Comparison of ENCODE assay signal across 8 mouse cellular contexts in genomic region chr15:85028648-85029047, GRCm38 (mm10). TPM values are rescaled to one million over a fixed set of nuclear protein-coding genes. Genes with fewer than 3 reads are reported as not detected.
DNase-seq lines count a peak whose midpoint lies in the region; ATAC-seq and TF ChIP-seq lines count a peak whose summit lies in the region.
"Not testable (repeated sequence)": the region's sequence is repeated elsewhere in the genome, so short reads cannot be mapped to it uniquely, and the experiment has no call there.

Fam118a (plus strand) TSS chr15:85028948.

- not testable (repeated sequence) for H3K4me1 ChIP-seq in ES-Bruce4 (ENCODE audit: control insufficient read depth, insufficient read depth, low read length); embryonic facial prominence, embryonic 10.5 days; kidney, embryonic 15.5 days; lung, postnatal 0 days (ENCODE audit: insufficient read depth, low read depth, low read length); neural tube, embryonic 14.5 days (ENCODE audit: control insufficient read depth, insufficient read depth, low read length)

- ATAC-seq in hematopoietic stem cell, adult 5-6 weeks (replicated peaks in 1 of 2; ENCODE audit: insufficient read depth in 1 of 2, low FRiP score in 2 of 2, low TSS enrichment in 1 of 2, low read depth in 1 of 2, poor library complexity in 2 of 2, severe bottlenecking in 2 of 2); kidney, embryonic 15.5 days (replicated peaks; ENCODE audit: low FRiP score); lung, postnatal 0 days; neural tube, embryonic 14.5 days (ENCODE audit: low read depth): not testable (repeated sequence)

- not testable (repeated sequence) for DNase-seq in embryonic facial prominence, embryonic 10.5 days (ENCODE audit: low spot score); frontal cortex, adult 2 months (ENCODE audit: extremely low spot score in 1 of 2, low spot score in 1 of 2); left cerebral cortex, postnatal 14 days (ENCODE audit: low spot score in 2 of 2); lung, postnatal 0 days (ENCODE audit: low spot score)

- H3K27me3 ChIP-seq in ES-Bruce4 (ENCODE audit: control insufficient read depth, insufficient read depth, low read length, poor library complexity, severe bottlenecking); embryonic facial prominence, embryonic 10.5 days (replicated peaks; ENCODE audit: low read depth, poor library complexity, severe bottlenecking); kidney, embryonic 15.5 days; lung, postnatal 0 days (replicated peaks; ENCODE audit: insufficient read depth, low read length); neural tube, embryonic 14.5 days (ENCODE audit: control insufficient read depth, insufficient read depth, low read length): not testable (repeated sequence)

- not testable (repeated sequence) for H3K36me3 ChIP-seq in ES-Bruce4 (ENCODE audit: control insufficient read depth, insufficient read depth, low read length, poor library complexity, severe bottlenecking); embryonic facial prominence, embryonic 10.5 days (replicated peaks); kidney, embryonic 15.5 days; lung, postnatal 0 days (ENCODE audit: insufficient read depth, low read length); neural tube, embryonic 14.5 days (ENCODE audit: control insufficient read depth, insufficient read depth, low read length)

- not testable (repeated sequence) for H3K27ac ChIP-seq in ES-Bruce4 (ENCODE audit: insufficient read depth, low read length); embryonic facial prominence, embryonic 10.5 days (replicated peaks); kidney, embryonic 15.5 days; lung, postnatal 0 days (ENCODE audit: low read length); neural tube, embryonic 14.5 days (ENCODE audit: low read depth, low read length)

- not testable (repeated sequence) for H3K9me3 ChIP-seq in ES-Bruce4 (replicated peaks; ENCODE audit: control insufficient read depth, insufficient read depth, low read length, poor library complexity, severe bottlenecking); embryonic facial prominence, embryonic 10.5 days; kidney, embryonic 15.5 days (replicated peaks); lung, postnatal 0 days (ENCODE audit: low read length); neural tube, embryonic 14.5 days (ENCODE audit: control insufficient read depth, low read length)

- not testable (repeated sequence) for TF ChIP-seq CTCF in ES-Bruce4 (IDR thresholded peaks at IDR 0.05; ENCODE audit: low read depth, low read length); lung, postnatal 0 days (IDR thresholded peaks at IDR 0.05)

- not testable (repeated sequence) for TF ChIP-seq POLR2A in ES-Bruce4 (IDR thresholded peaks at IDR 0.05; ENCODE audit: insufficient read depth, low read length)

- WGBS in embryonic facial prominence, embryonic 10.5 days, result 53% methylated on average over 1 of the region's 1 CpGs
- WGBS in kidney, embryonic 15.5 days, result 32% methylated on average over 1 of the region's 1 CpGs
- whole genome bisulfite sequencing in lung, postnatal 0 days, result 33% methylated on average over 1 of the region's 1 CpGs
- WGBS in neural tube, embryonic 14.5 days, result 50% methylated on average over 1 of the region's 1 CpGs

- not testable (repeated sequence) for H3K4me2 ChIP-seq in kidney, embryonic 15.5 days; lung, postnatal 0 days (replicated peaks; ENCODE audit: low read depth, low read length); neural tube, embryonic 14.5 days (ENCODE audit: low read depth, low read length)

- TF ChIP-seq EP300 in ES-Bruce4 (IDR thresholded peaks at IDR 0.05; ENCODE audit: insufficient read depth, low read depth, low read length); lung, postnatal 0 days (IDR thresholded peaks at IDR 0.05): not testable (repeated sequence)

- H3K9ac ChIP-seq in ES-Bruce4 (ENCODE audit: low read depth, poor library complexity, severe bottlenecking); kidney, embryonic 15.5 days; lung, postnatal 0 days (replicated peaks; ENCODE audit: low read depth); neural tube, embryonic 14.5 days (replicated peaks; ENCODE audit: low read depth, low read length): not testable (repeated sequence)

- intact Hi-C loops in left cerebral cortex, postnatal 14 days (cut with DNase I), result not testable (repeated sequence)

- H3K4me3 ChIP-seq in ES-Bruce4 (ENCODE audit: low read depth, low read length); embryonic facial prominence, embryonic 10.5 days; kidney, embryonic 15.5 days (replicated peaks); lung, postnatal 0 days (ENCODE audit: low read depth, low read length); neural tube, embryonic 14.5 days (ENCODE audit: low read depth, low read length): not testable (repeated sequence)

RNA-seq across cellular contexts. Expression of gene Fam118a, which starts in this region (rescaled TPM):
- 32.3 and 32.4 TPM in 2 replicates for polyA plus RNA-seq in ES-Bruce4 (2011; ENCODE audit: insufficient read depth, insufficient read length, low read depth, missing spikeins)
- 27.0 and 29.8 TPM in 2 replicates for polyA plus RNA-seq in embryonic facial prominence, embryonic 10.5 days (2016; fragmentation: Nextera tagmentation; extraction: Ambion mirVana)
- polyA plus RNA-seq in frontal cortex, adult 2 months (2012; rRNA removed), result 18.9 and 20.9 TPM in 2 replicates
- 10.4 and 15.4 TPM in 2 replicates for total RNA-seq in hematopoietic stem cell, adult 5-6 weeks (2017)
- 20.9 and 23.0 TPM in 2 replicates for polyA plus RNA-seq in kidney, embryonic 15.5 days (2015; fragmentation: Nextera tagmentation; extraction: Ambion mirVana)
- total RNA-seq in left cerebral cortex, postnatal 14 days (2021), result 10 to 100 TPM; 29.0 to 29.5 TPM
- 18.2 and 18.9 TPM in 2 replicates for polyA plus RNA-seq in lung, postnatal 0 days (2015; fragmentation: Nextera tagmentation; extraction: Ambion mirVana)
- 27.3 and 30.0 TPM in 2 replicates for polyA plus RNA-seq in neural tube, embryonic 14.5 days (2014; fragmentation: Nextera tagmentation; extraction: Ambion mirVana)
